Mouse (Mus musculus) forebrain, embryonic 10.5 days (tissue): ENCODE measurements around the gene Cacna1e. TPM values are rescaled to one million over a fixed set of nuclear protein-coding genes. Genes with fewer than 3 reads are reported as not detected.

ENCODE experiments used
- DNase-seq: peaks from one replicate; pipeline ENCODE4 v3.0.0-alpha.2; 2017; ENCODE audit warnings: low spot score; ENCODE audit errors: extremely low spot score
- H3K27ac ChIP-seq: fragments of 300-500 bp; sonication (generic); 2 replicates; pipeline ENCODE4 v1.5.1; 2016; ENCODE audit warnings: mild to moderate bottlenecking
- H3K27me3 ChIP-seq: fragments of 300-500 bp; sonication (generic); 2 replicates; pipeline ENCODE4 v1.6.1; 2016; ENCODE audit warnings: mild to moderate bottlenecking; ENCODE audit not compliant: poor library complexity, severe bottlenecking
- H3K36me3 ChIP-seq: fragments of 300-500 bp; sonication (generic); replicated peaks from 2 replicates; pipeline ENCODE4 v1.6.1; 2016; ENCODE audit warnings: mild to moderate bottlenecking, moderate library complexity
- H3K4me1 ChIP-seq: fragments of 300-500 bp; sonication (generic); 2 replicates; pipeline ENCODE4 v1.6.1; 2016
- H3K4me3 ChIP-seq: fragments of 300-500 bp; sonication (generic); 2 replicates; pipeline ENCODE4 v1.5.1; 2016; ENCODE audit warnings: mild to moderate bottlenecking, moderate library complexity
- H3K9me3 ChIP-seq: fragments of 300-500 bp; sonication (generic); 2 replicates; pipeline ENCODE4 v1.6.1; 2016; ENCODE audit warnings: mild to moderate bottlenecking, moderate library complexity
- WGBS: fragments of 180-500 bp; shearing (Covaris S2); methylation state at CpG from one replicate; pipeline ENCODE4 v1.1.7; 2016; 5-methylcytosine and 5-hydroxymethylcytosine counted together
- polyA plus RNA-seq: library from polyadenylated mRNA; unstranded; fragments of >200 nt; fragmentation: Nextera tagmentation; extraction: Ambion mirVana; gene quantifications from 2 replicates; pipeline ENCODE4 v1.2.1, GENCODE M21; 2016

Gene Cacna1e
- polyA plus RNA-seq, 1 experiment from 2014 or later = 0.57 TPM

DNA sequence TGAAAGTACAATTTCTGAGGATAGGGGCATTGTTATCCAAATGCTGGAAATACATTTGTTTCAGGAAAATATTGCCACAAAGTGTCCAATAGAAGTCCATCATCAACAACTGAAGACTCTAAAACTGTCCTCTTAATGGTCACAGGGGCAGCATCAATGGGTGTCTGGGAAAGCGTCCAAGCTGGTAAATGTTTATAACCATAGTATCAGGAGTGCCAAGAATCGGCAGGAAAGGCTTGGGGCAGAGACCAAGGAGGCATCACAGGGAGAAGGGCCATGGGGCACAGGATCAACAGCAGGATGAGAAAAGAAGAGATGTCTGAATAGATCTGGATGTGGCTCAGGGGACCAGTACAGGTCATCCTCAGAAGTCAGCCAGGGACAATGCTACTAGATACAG lies 132.2 kb downstream of the Cacna1e start:
- Histone ChIP-seq H3K4me3 (no peak overlapping the region), H3K36me3 (no peaks in the 10 kb centered on the region), H3K27me3 (no peaks in the 10 kb centered on the region), H3K27ac (no peak overlapping the region), H3K4me1 (no peaks in the 10 kb centered on the region), H3K9me3 (no peaks in the 10 kb centered on the region)
- DNase-seq = no peak
- 89% methylated on average over 2 of the region's 2 CpGs for WGBS

DNA sequence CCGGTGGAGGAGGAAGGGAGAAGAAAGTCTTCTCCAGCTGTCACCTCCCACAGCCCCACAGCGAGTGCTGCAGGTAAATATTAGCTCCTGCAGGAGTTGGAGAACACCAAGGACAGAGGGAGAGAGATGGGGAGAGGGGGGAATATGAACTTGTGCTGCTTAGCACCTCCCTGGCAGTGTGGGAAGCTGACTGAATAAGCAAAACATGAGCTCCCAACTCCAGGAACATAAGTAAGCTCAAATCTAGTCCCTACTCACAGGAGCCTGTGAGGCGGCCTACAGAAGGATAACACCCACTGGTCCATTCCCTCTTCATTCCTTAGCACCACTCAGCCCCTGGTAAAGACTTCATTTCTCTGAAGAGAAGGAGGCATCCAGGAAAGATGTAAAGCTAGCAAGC lies 135.8 kb downstream of the Cacna1e start:
- 80% methylated on average over 3 of the region's 3 CpGs for whole genome bisulfite sequencing
- DNase-seq = no peak
- Histone ChIP-seq H3K36me3 (no peaks in the 10 kb centered on the region), H3K4me3 (no peak overlapping the region), H3K4me1 (no peaks in the 10 kb centered on the region), H3K27me3 (no peaks in the 10 kb centered on the region), H3K9me3 (no peaks in the 10 kb centered on the region), H3K27ac (no peak overlapping the region)

DNA sequence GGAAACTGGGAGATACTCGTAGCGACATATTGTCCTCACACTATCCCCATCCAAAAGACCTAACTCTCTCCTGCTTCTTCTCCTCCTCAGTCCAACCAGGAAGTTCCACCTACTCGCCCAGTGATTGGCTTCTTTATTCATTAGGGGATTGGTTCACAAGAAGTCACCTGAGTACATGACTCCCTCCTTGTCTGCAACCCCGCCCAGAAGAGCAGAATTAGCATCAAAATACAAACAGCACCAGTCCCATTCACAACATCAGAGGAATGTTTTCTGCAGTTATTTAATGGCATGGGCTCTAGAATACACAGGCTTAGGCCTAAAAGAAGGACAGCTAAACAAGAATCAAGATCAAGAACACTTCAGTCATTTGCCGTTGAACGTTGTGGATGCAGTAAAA lies 139.1 kb downstream of the Cacna1e start:
- no peak for DNase-seq
- WGBS = 93% methylated on average over 6 of the region's 6 CpGs
- Histone ChIP-seq H3K4me3 (no peak overlapping the region), H3K4me1 (no peaks in the 10 kb centered on the region), H3K9me3 (no peaks in the 10 kb centered on the region), H3K27me3 (no peaks in the 10 kb centered on the region), H3K27ac (no peak overlapping the region), H3K36me3 (no peaks in the 10 kb centered on the region)

GRCm38 (mm10) chr1:154730411-154730961 lies 153.8 kb downstream of the Cacna1e start:
- peaks cover 18% of the 10 kb centered on the region for H3K4me1 ChIP-seq
- H3K9me3 ChIP-seq = no peaks in the 10 kb centered on the region
- H3K27ac ChIP-seq = no peak overlapping the region
- WGBS = 83% methylated on average over 7 of the region's 7 CpGs
- H3K36me3 ChIP-seq = no peaks in the 10 kb centered on the region
- H3K4me3 ChIP-seq = no peak overlapping the region
- DNase-seq = no peak
- H3K27me3 ChIP-seq = peaks cover 40% of the 10 kb centered on the region

DNA sequence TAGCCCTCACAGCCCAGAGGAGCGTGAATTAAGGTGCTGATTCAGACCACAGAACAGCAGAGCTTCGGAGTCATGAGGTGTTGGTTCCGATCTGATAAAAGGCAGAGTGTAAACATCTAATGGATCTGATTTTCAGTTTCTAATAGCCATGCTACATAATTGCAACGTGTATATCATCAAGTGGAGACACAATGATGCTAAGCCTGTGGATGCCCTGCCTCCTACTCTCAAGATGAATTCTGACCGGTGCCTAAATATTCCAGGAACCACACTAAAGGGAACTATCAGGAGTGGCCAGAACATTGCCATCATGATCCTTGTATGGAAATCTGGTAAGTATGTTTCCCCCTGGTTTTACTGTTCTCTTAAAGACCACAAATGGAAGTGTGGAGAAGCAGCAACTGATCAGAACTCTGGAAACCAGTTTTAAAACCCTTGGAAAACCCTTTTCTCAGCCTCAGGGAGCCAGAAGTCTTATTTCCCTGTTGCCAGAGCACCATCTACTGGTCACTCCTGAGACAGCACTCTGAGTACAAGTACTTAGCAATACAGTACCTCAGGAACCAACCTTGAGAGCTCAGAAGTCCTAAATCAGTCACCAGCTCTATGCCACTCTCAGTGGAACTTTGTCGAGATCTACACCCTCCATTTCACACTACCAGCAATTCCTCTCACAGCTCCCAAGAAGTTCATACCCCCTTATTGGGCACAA lies 154.9 kb downstream of the Cacna1e start:
- peaks cover 21% of the 10 kb centered on the region for H3K4me1 ChIP-seq
- no peaks in the 10 kb centered on the region for H3K9me3 ChIP-seq
- no peak overlapping the region for H3K27ac ChIP-seq
- WGBS = 65% methylated on average over 6 of the region's 6 CpGs
- peaks cover 50% of the 10 kb centered on the region for H3K27me3 ChIP-seq
- peak; percentile 68 for DNase-seq
- no peaks in the 10 kb centered on the region for H3K36me3 ChIP-seq
- H3K4me3 ChIP-seq = no peak overlapping the region

GRCm38 (mm10) chr1:154728682-154729081 lies 155.6 kb downstream of the Cacna1e start:
- Histone ChIP-seq H3K9me3 (no peaks in the 10 kb centered on the region), H3K27ac (no peak overlapping the region), H3K4me1 (peaks cover 29% of the 10 kb centered on the region), H3K36me3 (no peaks in the 10 kb centered on the region), H3K27me3 (peaks cover 58% of the 10 kb centered on the region), H3K4me3 (no peak overlapping the region)
- 43% methylated on average over 5 of the region's 5 CpGs for WGBS
- no peak for DNase-seq

- DNase-seq = no peak
- Histone ChIP-seq H3K4me3 (no peak overlapping the region), H3K4me1 (peaks cover 36% of the 10 kb centered on the region), H3K36me3 (no peaks in the 10 kb centered on the region), H3K9me3 (no peaks in the 10 kb centered on the region), H3K27ac (no peak overlapping the region), H3K27me3 (peaks cover 68% of the 10 kb centered on the region)
- 85% methylated on average over 8 of the region's 8 CpGs for WGBS
These were observed 156.6 kb downstream of the Cacna1e start for GRCm38 (mm10) chr1:154727696-154728095.

DNA sequence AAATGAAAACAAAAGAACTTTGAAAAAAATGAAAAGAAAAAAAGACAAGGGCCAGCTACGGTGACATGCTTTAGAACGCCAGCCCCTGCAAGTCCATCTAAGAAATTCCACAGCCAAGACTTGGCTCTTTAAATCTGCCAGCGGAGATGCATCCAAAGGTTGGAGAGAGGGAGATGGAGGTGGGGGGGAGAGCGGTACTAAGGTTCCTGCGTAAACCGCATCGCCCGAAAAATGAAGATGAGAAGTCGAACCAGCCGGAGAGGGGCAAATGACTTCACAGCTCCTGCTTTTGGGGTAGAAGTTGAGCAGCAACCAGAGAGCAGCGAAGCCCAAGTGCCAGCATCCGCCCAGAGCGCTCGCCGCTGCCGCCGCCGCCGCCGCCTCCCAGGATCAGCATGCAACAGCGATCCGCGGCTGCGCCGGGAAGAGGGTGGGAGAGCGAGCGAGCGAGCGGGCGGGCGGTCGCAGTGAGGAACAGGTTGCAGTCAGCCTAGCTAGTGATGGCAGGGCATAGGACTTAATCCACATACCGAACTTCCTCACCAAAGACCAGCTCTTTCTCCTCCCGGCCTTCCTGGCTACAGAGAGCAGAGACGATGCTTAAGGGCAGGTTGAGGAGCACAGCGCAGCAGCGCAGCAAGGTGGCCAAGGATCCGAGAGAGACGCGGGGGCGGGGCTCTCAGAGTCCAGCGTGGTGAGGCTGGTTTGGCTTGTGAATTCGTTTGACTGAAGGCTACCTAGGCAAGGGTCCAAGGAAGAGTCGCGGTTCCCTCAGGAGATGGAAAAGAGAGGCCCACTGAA lies 157.7 kb downstream of the Cacna1e start:
- WGBS = under 1% methylated on average over 45 of the region's 45 CpGs
- Histone ChIP-seq H3K4me3 (peak overlapping the region; percentile 56), H3K9me3 (no peaks in the 10 kb centered on the region), H3K4me1 (peaks cover 36% of the 10 kb centered on the region), H3K27me3 (peaks cover 79% of the 10 kb centered on the region), H3K36me3 (no peaks in the 10 kb centered on the region), H3K27ac (no peak overlapping the region)
- DNase-seq = peak; percentile 66

- WGBS = 19% methylated on average over 35 of the region's 35 CpGs
- Histone ChIP-seq H3K4me3 (peak overlapping the region; percentile 56), H3K4me1 (peaks cover 36% of the 10 kb centered on the region), H3K36me3 (no peaks in the 10 kb centered on the region), H3K27ac (no peak overlapping the region), H3K9me3 (no peaks in the 10 kb centered on the region), H3K27me3 (peaks cover 88% of the 10 kb centered on the region)
- no peak for DNase-seq
These were observed 158.7 kb downstream of the Cacna1e start for GRCm38 (mm10) chr1:154725356-154726320.

DNA sequence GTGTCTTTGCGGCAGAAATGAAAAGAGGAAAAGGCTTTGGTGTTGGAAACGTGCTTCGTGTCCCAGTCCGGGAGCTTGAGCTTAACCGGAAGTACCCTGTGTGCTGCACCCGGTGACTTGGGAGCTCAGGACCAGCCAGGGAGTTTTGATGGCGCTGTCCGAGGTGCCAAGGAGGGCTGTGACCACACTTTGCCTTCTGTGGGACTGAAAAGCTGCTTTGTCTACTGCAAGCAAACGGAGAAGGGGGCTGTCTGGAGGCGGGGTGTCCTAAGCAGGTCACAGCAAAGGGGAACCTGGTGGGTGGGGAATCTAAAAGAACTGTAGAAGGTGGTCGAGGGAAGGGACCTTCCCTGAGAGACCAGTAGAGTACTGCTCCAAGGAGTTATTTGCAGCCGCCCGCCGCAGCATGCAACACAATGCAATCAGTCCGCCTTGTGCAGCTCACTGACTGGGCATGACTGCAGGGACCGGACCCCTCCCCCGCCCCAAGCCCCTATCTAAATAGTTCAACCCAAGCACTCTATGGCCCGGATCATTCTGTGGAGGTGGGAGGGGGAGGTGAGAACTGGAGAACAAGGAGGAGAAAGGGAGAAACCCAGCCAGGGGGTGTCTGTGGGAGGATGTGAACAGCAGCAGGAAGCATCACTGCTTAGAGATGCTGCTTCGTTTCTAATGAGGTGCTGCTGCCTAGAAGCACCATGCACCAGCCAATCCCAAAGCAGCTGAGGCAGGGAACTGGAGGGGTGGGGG lies 160.6 kb downstream of the Cacna1e start:
- Histone ChIP-seq H3K4me3 (peak overlapping the region; percentile 49), H3K27me3 (peaks cover 86% of the 10 kb centered on the region)
- WGBS = under 1% methylated on average over 19 of the region's 19 CpGs

GRCm38 (mm10) chr1:154723078-154723477 lies 161.2 kb downstream of the Cacna1e start:
- Histone ChIP-seq H3K4me1 (peaks cover 41% of the 10 kb centered on the region), H3K36me3 (no peaks in the 10 kb centered on the region), H3K27ac (peak overlapping the region; percentile 63), H3K27me3 (peaks cover 79% of the 10 kb centered on the region), H3K9me3 (no peaks in the 10 kb centered on the region), H3K4me3 (peak overlapping the region; percentile 49)
- 40% methylated on average over 6 of the region's 6 CpGs for WGBS
- DNase-seq = no peak

More for the DNA sequence above, 160.6 kb downstream of the Cacna1e start:
- no peaks in the 10 kb centered on the region for H3K36me3 ChIP-seq
- peak; percentile 50 for DNase-seq
- no peaks in the 10 kb centered on the region for H3K9me3 ChIP-seq
- H3K27ac ChIP-seq = peak overlapping the region; percentile 63
- peaks cover 37% of the 10 kb centered on the region for H3K4me1 ChIP-seq
